Mouse (Mus musculus) CH12.LX (cell line): ENCODE results near the gene Maats1. TPM values are rescaled to one million over a fixed set of nuclear protein-coding genes. Genes with fewer than 3 reads are reported as not detected.
A peak's percentile ranks its signal among the peaks of the same experiment; 100 is the strongest.

Experiments
- DNase-seq: peaks from one replicate; pipeline ENCODE4 v3.0.0-alpha.2; 2013; ENCODE audit errors: extremely low read depth
- H3K27ac ChIP-seq: 2 replicates; pipeline ENCODE4 v1.5.1; 2012; ENCODE audit warnings: low read depth, mild to moderate bottlenecking, control low read depth, moderate library complexity; ENCODE audit not compliant: insufficient read depth
- H3K27me3 ChIP-seq: replicated peaks from 2 replicates; pipeline ENCODE3; 2012; ENCODE audit warnings: inconsistent platforms
- H3K36me3 ChIP-seq, 2 experiments: replicated peaks in 1 of 2; 2 replicates each; pipeline versions ENCODE3 to v1.6.1; 2012; ENCODE audit warnings: inconsistent platforms in 1 of 2, low read length in 1 of 2, mild to moderate bottlenecking in 1 of 2, mixed read lengths in 1 of 2, moderate library complexity in 1 of 2; ENCODE audit not compliant: control insufficient read depth in 1 of 2, insufficient read depth in 1 of 2
- H3K4me1 ChIP-seq, 2 experiments: 2 replicates each; pipeline ENCODE4 v1.6.1; 2012; ENCODE audit warnings: inconsistent platforms in 1 of 2, moderate library complexity in 1 of 2; ENCODE audit not compliant: insufficient read depth in 2 of 2, control insufficient read depth in 1 of 2
- H3K4me2 ChIP-seq: 2 replicates; pipeline ENCODE4 v1.6.1; 2012; ENCODE audit warnings: low read depth, mild to moderate bottlenecking, control low read depth; ENCODE audit not compliant: poor library complexity, insufficient read depth, severe bottlenecking
- H3K4me3 ChIP-seq, 3 experiments: fragments of 150-350 bp in 1 of 3; sonication (generic) in 1 of 3; replicated peaks in 1 of 3; 2 replicates each; pipeline versions ENCODE3 to v1.5.1; 2011 to 2012; ENCODE audit warnings: low read depth in 2 of 3, low read length in 2 of 3, mild to moderate bottlenecking in 2 of 3, moderate library complexity in 2 of 3, control low read depth in 1 of 3, improper control_type of control experiment in 1 of 3, inconsistent platforms in 1 of 3, mixed read lengths in 1 of 3; ENCODE audit not compliant: poor library complexity in 1 of 3
- H3K79me2 ChIP-seq: replicated peaks from 2 replicates; pipeline ENCODE4 v1.6.1; 2012; ENCODE audit warnings: mild to moderate bottlenecking, moderate library complexity; ENCODE audit not compliant: control insufficient read depth, poor library complexity, insufficient read depth, severe bottlenecking; ENCODE audit errors: extremely low read depth
- H3K9ac ChIP-seq: 2 replicates; pipeline ENCODE4 v1.6.1; 2012; ENCODE audit warnings: low read depth, mild to moderate bottlenecking, control low read depth, moderate library complexity; ENCODE audit not compliant: insufficient read depth
- H3K9me3 ChIP-seq: replicated peaks from 2 replicates; pipeline ENCODE3; 2012; ENCODE audit warnings: low read length, inconsistent platforms, mixed read lengths
- CHD1 ChIP-seq: IDR thresholded peaks from 2 replicates; pipeline ENCODE4 v1.6.1; 2012; ENCODE audit warnings: low read depth, low read length, improper control_type of control experiment, inconsistent platforms
- CHD2 ChIP-seq: IDR thresholded peaks from 2 replicates; pipeline ENCODE4 v1.6.1; 2011; ENCODE audit warnings: low read length, improper control_type of control experiment
- EP300 ChIP-seq: IDR thresholded peaks from 2 replicates; pipeline ENCODE4 v1.6.1; 2011; ENCODE audit warnings: low read length, improper control_type of control experiment
- ETS1 ChIP-seq: conservative IDR thresholded peaks from 2 replicates; pipeline ENCODE4 v1.6.1; 2012; ENCODE audit warnings: low read depth, mild to moderate bottlenecking, inconsistent platforms, low read length, improper control_type of control experiment, moderate library complexity
- GABPA ChIP-seq: IDR thresholded peaks from 2 replicates; pipeline ENCODE4 v1.6.1; 2012; ENCODE audit warnings: low read depth, low read length, improper control_type of control experiment, inconsistent platforms; ENCODE audit not compliant: insufficient replicate concordance
- HCFC1 ChIP-seq: IDR thresholded peaks from 2 replicates; pipeline ENCODE4 v1.6.1; 2012; ENCODE audit warnings: low read depth, mild to moderate bottlenecking, inconsistent platforms, low read length, improper control_type of control experiment
- JUN ChIP-seq: IDR thresholded peaks from 2 replicates; pipeline ENCODE4 v1.6.1; 2011; ENCODE audit warnings: low read depth, mild to moderate bottlenecking, low read length, improper control_type of control experiment, moderate library complexity; ENCODE audit not compliant: insufficient read depth
- JUND ChIP-seq: conservative IDR thresholded peaks from 2 replicates; pipeline ENCODE4 v1.6.1; 2011; ENCODE audit warnings: low read depth, low read length, improper control_type of control experiment
- KAT2A ChIP-seq: IDR thresholded peaks from 2 replicates; pipeline ENCODE4 v1.6.1; 2012; ENCODE audit warnings: low read length, improper control_type of control experiment, inconsistent platforms; ENCODE audit not compliant: insufficient replicate concordance
- MAX ChIP-seq: IDR thresholded peaks from 2 replicates; pipeline ENCODE4 v1.6.1; 2011; ENCODE audit warnings: low read length, improper control_type of control experiment
- MEF2A ChIP-seq: IDR thresholded peaks from 2 replicates; pipeline ENCODE4 v1.6.1; 2014; ENCODE audit warnings: low read depth, mild to moderate bottlenecking, inconsistent platforms, low read length, improper control_type of control experiment, borderline replicate concordance
- MYC ChIP-seq: IDR thresholded peaks from 2 replicates; pipeline ENCODE4 v1.6.1; 2011; ENCODE audit warnings: low read depth, mild to moderate bottlenecking, improper control_type of control experiment, low read length
- NELFE ChIP-seq: IDR thresholded peaks from 2 replicates; pipeline ENCODE4 v1.6.1; 2011; ENCODE audit warnings: low read depth, low read length, improper control_type of control experiment
- NRF1 ChIP-seq: IDR thresholded peaks from 2 replicates; pipeline ENCODE4 v1.6.1; 2014; ENCODE audit warnings: low read depth, mild to moderate bottlenecking, inconsistent platforms, low read length, improper control_type of control experiment, moderate library complexity
- POLR2A ChIP-seq: IDR thresholded peaks from 2 replicates; pipeline ENCODE4 v1.6.1; 2011; ENCODE audit warnings: low read depth, mild to moderate bottlenecking, improper control_type of control experiment, low read length
- RAD21 ChIP-seq: IDR thresholded peaks from 2 replicates; pipeline ENCODE4 v1.6.1; 2011; ENCODE audit warnings: low read depth, mild to moderate bottlenecking, low read length, improper control_type of control experiment, moderate library complexity
- RCOR1 ChIP-seq: conservative IDR thresholded peaks from 2 replicates; pipeline ENCODE4 v1.6.1; 2012; ENCODE audit warnings: low read depth, mild to moderate bottlenecking, inconsistent platforms, low read length, improper control_type of control experiment
- SIN3A ChIP-seq: IDR thresholded peaks from 2 replicates; pipeline ENCODE4 v1.6.1; 2012; ENCODE audit warnings: low read length, improper control_type of control experiment, inconsistent platforms
- TCF12 ChIP-seq: IDR thresholded peaks from 2 replicates; pipeline ENCODE4 v1.6.1; 2014; ENCODE audit warnings: low read depth, mild to moderate bottlenecking, inconsistent platforms, low read length, improper control_type of control experiment
- ZC3H11A ChIP-seq: IDR thresholded peaks from 2 replicates; pipeline ENCODE4 v1.6.1; 2012; ENCODE audit warnings: low read depth, mild to moderate bottlenecking, inconsistent platforms, low read length, improper control_type of control experiment
- dilution Hi-C: fragments of 300-500 bp; cut with MboI; formaldehyde crosslinking; loops from 2 replicates; pipeline ENCODE4 v1.14.3; 2020; ENCODE audit warnings: low sequenced_read_pairs; ENCODE audit not compliant: extremely low pct_unique_long_range_greater_than_20kb, extremely low pct_ligation_motif_present
- in situ Hi-C: fragments of 300-500 bp; cut with MboI; formaldehyde crosslinking; loops from 3 replicates; pipeline ENCODE4 v1.14.3; 2019; ENCODE audit warnings: low sequenced_read_pairs, low pct_ligation_motif_present, low pct_unique_long_range_greater_than_20kb, mixed read lengths
- polyA plus RNA-seq: library from polyadenylated mRNA; unstranded; fragments of >175 nt; gene quantifications from 2 replicates; pipeline ENCODE4 v1.2.1, GENCODE M21; 2012; ENCODE audit warnings: low read depth; ENCODE audit not compliant: insufficient read length
- total RNA-seq, 2 experiments: library from RNA; depleted of rRNA; stranded (reverse); fragments of 300-350 nt in 1 of 2; fragments of >200 nt in 1 of 2; gene quantifications; 2 replicates each; pipeline ENCODE4 v1.2.3; 2012 to 2014

The Maats1 gene
- total and polyA plus RNA-seq, 3 experiments, result 1.9 to 3.9 (median 2.0) TPM

GRCm38 (mm10) chr16:38307651-38308050, 34.3 kb downstream of the Maats1 start:
- dilution Hi-C loops, result no loop called here
- H3K9ac ChIP-seq, result no peak overlapping the region

GRCm38 (mm10) chr16:38307221-38307605, 34.7 kb downstream of the Maats1 start:
- no peak overlapping the region for H3K27ac ChIP-seq
- no peak overlapping the region for H3K4me3 ChIP-seq
- peaks cover 2% of the 10 kb centered on the region for H3K9me3 ChIP-seq
- in situ Hi-C loops, result no loop called here
- no peak overlapping the region for H3K4me2 ChIP-seq
- dilution Hi-C loops, result no loop called here
- TF ChIP-seq KAT2A, result no peak
- TF ChIP-seq MEF2A, result no peak
- TF ChIP-seq JUN, result no peak
- TF ChIP-seq ETS1, result no peak
- no peak for TF ChIP-seq MYC
- TF ChIP-seq GABPA, result no peak
- no peak for TF ChIP-seq NRF1
- TF ChIP-seq CHD1, result no peak
- no peak for TF ChIP-seq JUND
- no peak for TF ChIP-seq RAD21
- no peak for TF ChIP-seq CHD2
- no peak for TF ChIP-seq ZC3H11A
- no peak for TF ChIP-seq POLR2A
- no peak for TF ChIP-seq MAX
- DNase-seq, result no peak
- no peaks in the 10 kb centered on the region for H3K79me2 ChIP-seq
- H3K36me3 ChIP-seq, result peaks cover 0 to 4% of the 10 kb centered on the region in 2 experiments
- peaks cover 17 to 54% of the 10 kb centered on the region in 2 experiments for H3K4me1 ChIP-seq
- H3K9ac ChIP-seq, result no peak overlapping the region
- H3K27me3 ChIP-seq, result no peaks in the 10 kb centered on the region

More at GRCm38 (mm10) chr16:38307651-38308050, 34.3 kb downstream of the Maats1 start:
- no peak for DNase-seq
- TF ChIP-seq NELFE, result no peak
- TF ChIP-seq EP300, result 0 out of 2 replicates have a peak, but pooled peaks have one; percentile 26
- TF ChIP-seq ETS1, result peak; percentile 21; the same call in 1 of the 2 replicates
- TF ChIP-seq TCF12, result peak; percentile 58; the same call in 1 of the 2 replicates
- TF ChIP-seq GABPA, result no peak
- TF ChIP-seq SIN3A, result no peak
- no peak for TF ChIP-seq POLR2A
- no peak for TF ChIP-seq HCFC1
- TF ChIP-seq RCOR1, result no peak
- TF ChIP-seq MEF2A, result no peak
- Histone ChIP-seq H3K4me1 (peaks cover 14 to 49% of the 10 kb centered on the region in 2 experiments), H3K27me3 (no peaks in the 10 kb centered on the region), H3K36me3 (peaks cover 0 to 2% of the 10 kb centered on the region in 2 experiments), H3K4me2 (no peak overlapping the region), H3K4me3 (no peak overlapping the region), H3K79me2 (no peaks in the 10 kb centered on the region), H3K27ac (no peak overlapping the region), H3K9me3 (peaks cover 2% of the 10 kb centered on the region)
- in situ Hi-C loops, result no loop called here
